31 mouse cellular contexts compared by ENCODE assay signal in genomic region chr8:19776311-19776710, GRCm38 (mm10). TPM values are rescaled to one million over a fixed set of nuclear protein-coding genes. Genes with fewer than 3 reads are reported as not detected.
"Had no signal": no experiment of that assay in that cellular context is flagged by ENCODE, and none has a peak within 500 bp of the region (broad histone marks: within the 10 kb centered on the region; RNA-seq: fewer than 3 reads in every experiment).

No protein-coding gene starts in this region.

RNA-seq across cellular contexts. Expression of gene 4930467E23Rik, which starts 46.9 kb away (rescaled TPM):
- total RNA-seq: left cerebral cortex, postnatal 4 days; megakaryocyte progenitor cell, adult 5-6 weeks; megakaryocyte, adult 5-6 weeks; midbrain, postnatal 0 days; monocyte, adult 5-6 weeks had no signal
- polyA plus RNA-seq: limb, embryonic 10.5 days; limb, embryonic 12.5 days; limb, embryonic 13.5 days; limb, embryonic 14.5 days; limb, embryonic 15.5 days; liver, adult 2 months; liver, embryonic 11.5 days; liver, embryonic 12.5 days; liver, embryonic 13.5 days; liver, embryonic 14.5 days; liver, embryonic 15.5 days; liver, embryonic 16.5 days; liver, postnatal 0 days; lung, adult 2 months; lung, embryonic 14.5 days; lung, embryonic 15.5 days; lung, embryonic 16.5 days; macrophage; midbrain, embryonic 10.5 days; midbrain, embryonic 11.5 days; midbrain, embryonic 12.5 days; midbrain, embryonic 13.5 days; midbrain, embryonic 15.5 days; midbrain, embryonic 16.5 days; midbrain, postnatal 0 days; myocyte; neural tube, embryonic 11.5 days had no signal
